Mouse (Mus musculus) neural tube, embryonic 13.5 days (tissue): Measurements from ENCODE around the gene Emilin2. TPM values are rescaled to one million over a fixed set of nuclear protein-coding genes. Genes with fewer than 3 reads are reported as not detected.

Source experiments
- ATAC-seq: fragments of 200-750 bp; cut with Nextera tagmentation; 2 replicates; pipeline ENCODE4 v1.8.0; 2017; ENCODE audit warnings: low read depth, mild to moderate bottlenecking, moderate TSS enrichment, moderate library complexity
- H3K27ac ChIP-seq: fragments of 300-500 bp; sonication (generic); replicated peaks from 2 replicates; pipeline ENCODE4 v1.5.1; 2015; ENCODE audit warnings: moderate library complexity, mild to moderate bottlenecking, inconsistent platforms
- H3K27me3 ChIP-seq: fragments of 300-500 bp; sonication (generic); 2 replicates; pipeline ENCODE4 v1.6.1; 2015; ENCODE audit warnings: mild to moderate bottlenecking, inconsistent platforms
- H3K36me3 ChIP-seq: fragments of 300-500 bp; sonication (generic); 2 replicates; pipeline ENCODE4 v1.6.1; 2015; ENCODE audit warnings: mild to moderate bottlenecking, inconsistent platforms
- H3K4me1 ChIP-seq: fragments of 300-500 bp; sonication (generic); replicated peaks from 2 replicates; pipeline ENCODE4 v1.6.1; 2015; ENCODE audit warnings: inconsistent platforms
- H3K4me2 ChIP-seq: fragments of 300-500 bp; sonication (generic); 2 replicates; pipeline ENCODE4 v1.6.1; 2015; ENCODE audit warnings: inconsistent platforms, mild to moderate bottlenecking, moderate library complexity
- H3K4me3 ChIP-seq: fragments of 300-500 bp; sonication (generic); 2 replicates; pipeline ENCODE4 v1.5.1; 2015; ENCODE audit warnings: mild to moderate bottlenecking, inconsistent platforms
- H3K9ac ChIP-seq: fragments of 300-500 bp; sonication (generic); 2 replicates; pipeline ENCODE4 v1.6.1; 2015; ENCODE audit warnings: moderate library complexity, mild to moderate bottlenecking, inconsistent platforms
- H3K9me3 ChIP-seq: fragments of 300-500 bp; sonication (generic); 2 replicates; pipeline ENCODE4 v1.6.1; 2016; ENCODE audit warnings: inconsistent platforms
- WGBS: fragments of 180-500 bp; shearing (Covaris S2); methylation state at CpG from one replicate; pipeline ENCODE4 v1.1.7; 2015; 5-methylcytosine and 5-hydroxymethylcytosine counted together
- polyA plus RNA-seq: library from polyadenylated mRNA; unstranded; fragments of >200 nt; fragmentation: Nextera tagmentation; extraction: Ambion mirVana; gene quantifications from 2 replicates; pipeline ENCODE4 v1.2.1, GENCODE M21; 2015

Emilin2 gene
- polyA plus RNA-seq, 1 experiment from 2014 or later, result 2.0 TPM

GRCm38 (mm10) chr17:71221383-71221782 lies 90.4 kb downstream of the Emilin2 start:
- ATAC-seq, result no peak
- WGBS, result 89% methylated on average over 3 of the region's 3 CpGs
- no peak overlapping the region for H3K4me2 ChIP-seq
- H3K9ac ChIP-seq, result no peak overlapping the region
- H3K4me3 ChIP-seq, result no peak overlapping the region
- no peaks in the 10 kb centered on the region for H3K9me3 ChIP-seq
- no peaks in the 10 kb centered on the region for H3K27me3 ChIP-seq
- H3K27ac ChIP-seq, result no peak overlapping the region
- H3K4me1 ChIP-seq, result 0 out of 2 replicates have a peak, but pooled peaks cover 3% of the 10 kb centered on the region
- H3K36me3 ChIP-seq, result peaks cover 20% of the 10 kb centered on the region

- no peak overlapping the region for H3K4me3 ChIP-seq
- no peaks in the 10 kb centered on the region for H3K27me3 ChIP-seq
- no peak overlapping the region for H3K9ac ChIP-seq
- no peak overlapping the region for H3K27ac ChIP-seq
- peaks cover 15% of the 10 kb centered on the region for H3K36me3 ChIP-seq
- no peak overlapping the region for H3K4me2 ChIP-seq
- peaks cover 15% of the 10 kb centered on the region for H3K4me1 ChIP-seq
- 93% methylated on average over 5 of the region's 5 CpGs for WGBS
- no peaks in the 10 kb centered on the region for H3K9me3 ChIP-seq
- no peak for ATAC-seq
These were observed 94.6 kb downstream of the Emilin2 start for GRCm38 (mm10) chr17:71217111-71217685.

- ATAC-seq, result no peak
- no peak overlapping the region for H3K4me2 ChIP-seq
- H3K27ac ChIP-seq, result no peak overlapping the region
- no peaks in the 10 kb centered on the region for H3K9me3 ChIP-seq
- H3K4me1 ChIP-seq, result peaks cover 22% of the 10 kb centered on the region
- H3K9ac ChIP-seq, result no peak overlapping the region
- peaks cover 15% of the 10 kb centered on the region for H3K36me3 ChIP-seq
- H3K27me3 ChIP-seq, result no peaks in the 10 kb centered on the region
- 90% methylated on average over 2 of the region's 2 CpGs for WGBS
- H3K4me3 ChIP-seq, result no peak overlapping the region
These were observed 95.5 kb downstream of the Emilin2 start for GRCm38 (mm10) chr17:71216263-71216662.

GRCm38 (mm10) chr17:71215241-71215839 lies 96.4 kb downstream of the Emilin2 start:
- Histone ChIP-seq H3K36me3 (peaks cover 15% of the 10 kb centered on the region), H3K4me3 (no peak overlapping the region), H3K9ac (no peak overlapping the region), H3K27me3 (no peaks in the 10 kb centered on the region), H3K4me2 (no peak overlapping the region), H3K27ac (no peak overlapping the region), H3K4me1 (peaks cover 22% of the 10 kb centered on the region), H3K9me3 (no peaks in the 10 kb centered on the region)
- ATAC-seq, result no peak
- WGBS, result 74% methylated on average over 2 of the region's 2 CpGs

GRCm38 (mm10) chr17:71214514-71215240 lies 97.1 kb downstream of the Emilin2 start:
- Histone ChIP-seq H3K4me1 (peaks cover 22% of the 10 kb centered on the region), H3K27ac (no peak overlapping the region), H3K9me3 (no peaks in the 10 kb centered on the region), H3K36me3 (peaks cover 15% of the 10 kb centered on the region), H3K27me3 (no peaks in the 10 kb centered on the region), H3K4me2 (no peak overlapping the region), H3K4me3 (no peak overlapping the region), H3K9ac (no peak overlapping the region)
- 87% methylated on average over 17 of the region's 17 CpGs for WGBS
- no peak for ATAC-seq

GRCm38 (mm10) chr17:71213666-71214065 lies 98.1 kb downstream of the Emilin2 start:
- Histone ChIP-seq H3K27ac (no peak overlapping the region), H3K9me3 (no peaks in the 10 kb centered on the region), H3K4me2 (no peak overlapping the region), H3K36me3 (peaks cover 15% of the 10 kb centered on the region), H3K4me3 (no peak overlapping the region), H3K27me3 (no peaks in the 10 kb centered on the region), H3K4me1 (peaks cover 22% of the 10 kb centered on the region), H3K9ac (no peak overlapping the region)
- ATAC-seq, result no peak
- 74% methylated on average over 1 of the region's 1 CpGs for WGBS

- peaks cover 22% of the 10 kb centered on the region for H3K4me1 ChIP-seq
- no peak; the same call in 1 of the 2 replicates for ATAC-seq
- H3K9ac ChIP-seq, result no peak overlapping the region
- no peaks in the 10 kb centered on the region for H3K27me3 ChIP-seq
- H3K4me2 ChIP-seq, result no peak overlapping the region
- no peak overlapping the region for H3K4me3 ChIP-seq
- peak overlapping the region; percentile 63 for H3K27ac ChIP-seq
- peaks cover 3% of the 10 kb centered on the region; the same call in 1 of the 2 replicates for H3K36me3 ChIP-seq
- 58% methylated on average over 6 of the region's 6 CpGs for WGBS
- no peaks in the 10 kb centered on the region for H3K9me3 ChIP-seq
These were observed 99.7 kb downstream of the Emilin2 start for GRCm38 (mm10) chr17:71211962-71212646.

- ATAC-seq, result no peak
- no peak overlapping the region for H3K4me3 ChIP-seq
- WGBS, result 92% methylated on average over 3 of the region's 3 CpGs
- H3K36me3 ChIP-seq, result no peaks in the 10 kb centered on the region
- no peak overlapping the region for H3K4me2 ChIP-seq
- H3K4me1 ChIP-seq, result peaks cover 21% of the 10 kb centered on the region
- no peaks in the 10 kb centered on the region for H3K9me3 ChIP-seq
- no peak overlapping the region for H3K27ac ChIP-seq
- no peak overlapping the region for H3K9ac ChIP-seq
- H3K27me3 ChIP-seq, result no peaks in the 10 kb centered on the region
These were observed 101.8 kb downstream of the Emilin2 start for GRCm38 (mm10) chr17:71209936-71210335.

- 89% methylated on average over 1 of the region's 1 CpGs for WGBS
- no peak for ATAC-seq
- peaks cover 13% of the 10 kb centered on the region for H3K4me1 ChIP-seq
- no peak overlapping the region for H3K27ac ChIP-seq
- H3K4me2 ChIP-seq, result no peak overlapping the region
- H3K27me3 ChIP-seq, result no peaks in the 10 kb centered on the region
- no peak overlapping the region for H3K4me3 ChIP-seq
- H3K9ac ChIP-seq, result no peak overlapping the region
- H3K36me3 ChIP-seq, result no peaks in the 10 kb centered on the region
- no peaks in the 10 kb centered on the region for H3K9me3 ChIP-seq
These were observed 102.9 kb downstream of the Emilin2 start for GRCm38 (mm10) chr17:71208921-71209320.

- Histone ChIP-seq H3K4me2 (no peak overlapping the region), H3K4me3 (no peak overlapping the region), H3K9me3 (no peaks in the 10 kb centered on the region), H3K36me3 (no peaks in the 10 kb centered on the region), H3K9ac (no peak overlapping the region), H3K27me3 (no peaks in the 10 kb centered on the region), H3K4me1 (peaks cover 13% of the 10 kb centered on the region), H3K27ac (no peak overlapping the region)
- WGBS, result 90% methylated on average over 1 of the region's 1 CpGs
- no peak for ATAC-seq
These were observed 103.4 kb downstream of the Emilin2 start for GRCm38 (mm10) chr17:71208376-71208775.

- no peak overlapping the region for H3K4me3 ChIP-seq
- WGBS, result 95% methylated on average over 3 of the region's 3 CpGs
- no peaks in the 10 kb centered on the region for H3K36me3 ChIP-seq
- no peaks in the 10 kb centered on the region for H3K9me3 ChIP-seq
- H3K4me1 ChIP-seq, result peaks cover 10% of the 10 kb centered on the region
- no peak for ATAC-seq
- no peak overlapping the region for H3K27ac ChIP-seq
- no peaks in the 10 kb centered on the region for H3K27me3 ChIP-seq
- no peak overlapping the region for H3K4me2 ChIP-seq
- no peak overlapping the region for H3K9ac ChIP-seq
These were observed 104.5 kb downstream of the Emilin2 start for GRCm38 (mm10) chr17:71207268-71207667.
